Mouse (Mus musculus): ENCODE measurements at regions not wholly inside any gene's neighbourhood (a gene's known extent, or its start where the extent isn't known, plus 50 kb on each side); places are given as distances from the start of the nearest gene placed in this dataset.

GRCm38 (mm10) chr2:45435261-45435980 lies 318.2 kb upstream of the Zeb2 start:
- Histone ChIP-seq H3K27me3 (ENCODE audit: control insufficient read depth in 1 of 2, insufficient read depth in 2 of 2, low read length in 2 of 2) (no peaks in the 10 kb centered on the region), H3K4me1 (ENCODE audit: control insufficient read depth in 1 of 2, insufficient read depth in 2 of 2, low read length in 2 of 2) (no peaks in the 10 kb centered on the region), H3K79me2 (ENCODE audit: control insufficient read depth, insufficient read depth, low read length, poor library complexity) (no peaks in the 10 kb centered on the region), H3K4me3 (ENCODE audit: control insufficient read depth in 1 of 2, insufficient read depth in 1 of 2, low read depth in 2 of 2, low read length in 2 of 2) (no peak overlapping the region), H3K36me3 (ENCODE audit: control insufficient read depth in 1 of 2, insufficient read depth in 2 of 2, low read length in 2 of 2) (no peaks in the 10 kb centered on the region), H3K9me3 (replicated peaks; ENCODE audit: insufficient read depth, low read length) (no peaks in the 10 kb centered on the region), H3K27ac (ENCODE audit: control insufficient read depth, low read depth, low read length) (no peak overlapping the region), H3K9ac (ENCODE audit: control insufficient read depth, low read depth, low read length, poor library complexity, severe bottlenecking) (no peak overlapping the region)
- no peak for DNase-seq (ENCODE audit: low read depth, low spot score)
- no peak for TF ChIP-seq POLR2AphosphoS2 (IDR thresholded peaks at IDR 0.05; ENCODE audit: low read length)
- TF ChIP-seq NRF1 (IDR thresholded peaks at IDR 0.05; ENCODE audit: insufficient read depth, low read depth, low read length, poor library complexity, severe bottlenecking), result no peak
- TF ChIP-seq SIN3A (IDR thresholded peaks at IDR 0.05; ENCODE audit: low read length), result no peak
- TF ChIP-seq E2F4 (IDR thresholded peaks at IDR 0.05; ENCODE audit: borderline replicate concordance, low read depth, low read length), result no peak
- TF ChIP-seq UBTF (IDR thresholded peaks at IDR 0.05; ENCODE audit: borderline replicate concordance, insufficient read depth, low read depth, low read length), result no peak
- TF ChIP-seq GABPA (IDR thresholded peaks at IDR 0.05; ENCODE audit: low read depth, low read length), result no peak
- no peak for TF ChIP-seq USF1 (IDR thresholded peaks at IDR 0.05; ENCODE audit: low read depth, low read length)
- no peak for TF ChIP-seq ZMIZ1 (IDR thresholded peaks at IDR 0.05; ENCODE audit: low read depth, low read length)
- TF ChIP-seq ZC3H11A (IDR thresholded peaks at IDR 0.05; ENCODE audit: low read depth, low read length), result no peak
- no peak for TF ChIP-seq CHD2 (IDR thresholded peaks at IDR 0.05; ENCODE audit: low read length)
- TF ChIP-seq HCFC1 (IDR thresholded peaks at IDR 0.05; ENCODE audit: low read depth, low read length), result no peak
- TF ChIP-seq MYB (IDR thresholded peaks at IDR 0.05; ENCODE audit: low read depth, low read length), result no peak

GRCm38 (mm10) chr2:45434789-45435188 lies 317.6 kb upstream of the Zeb2 start:
- Histone ChIP-seq H3K9me3 (replicated peaks; ENCODE audit: insufficient read depth, low read length) (no peaks in the 10 kb centered on the region), H3K9ac (ENCODE audit: control insufficient read depth, low read depth, low read length, poor library complexity, severe bottlenecking) (no peak overlapping the region), H3K4me3 (ENCODE audit: control insufficient read depth in 1 of 2, insufficient read depth in 1 of 2, low read depth in 2 of 2, low read length in 2 of 2) (no peak overlapping the region), H3K79me2 (ENCODE audit: control insufficient read depth, insufficient read depth, low read length, poor library complexity) (no peaks in the 10 kb centered on the region), H3K27ac (ENCODE audit: control insufficient read depth, low read depth, low read length) (no peak overlapping the region), H3K27me3 (ENCODE audit: control insufficient read depth in 1 of 2, insufficient read depth in 2 of 2, low read length in 2 of 2) (no peaks in the 10 kb centered on the region), H3K36me3 (ENCODE audit: control insufficient read depth in 1 of 2, insufficient read depth in 2 of 2, low read length in 2 of 2) (no peaks in the 10 kb centered on the region), H3K4me1 (ENCODE audit: control insufficient read depth in 1 of 2, insufficient read depth in 2 of 2, low read length in 2 of 2) (no peaks in the 10 kb centered on the region)
- TF ChIP-seq MYB (IDR thresholded peaks at IDR 0.05; ENCODE audit: low read depth, low read length) (no peak), MYC (IDR thresholded peaks at IDR 0.05; ENCODE audit: low read depth, low read length) (no peak)
- no peak for DNase-seq (ENCODE audit: low read depth, low spot score)

- Histone ChIP-seq H3K9me3 (replicated peaks; ENCODE audit: insufficient read depth, low read length) (no peaks in the 10 kb centered on the region), H3K27ac (ENCODE audit: control insufficient read depth, low read depth, low read length) (no peak overlapping the region), H3K79me2 (ENCODE audit: control insufficient read depth, insufficient read depth, low read length, poor library complexity) (no peaks in the 10 kb centered on the region), H3K9ac (ENCODE audit: control insufficient read depth, low read depth, low read length, poor library complexity, severe bottlenecking) (no peak overlapping the region), H3K4me3 (ENCODE audit: control insufficient read depth in 1 of 2, insufficient read depth in 1 of 2, low read depth in 2 of 2, low read length in 2 of 2) (no peak overlapping the region), H3K27me3 (ENCODE audit: control insufficient read depth in 1 of 2, insufficient read depth in 2 of 2, low read length in 2 of 2) (no peaks in the 10 kb centered on the region), H3K4me1 (ENCODE audit: control insufficient read depth in 1 of 2, insufficient read depth in 2 of 2, low read length in 2 of 2) (no peaks in the 10 kb centered on the region), H3K36me3 (ENCODE audit: control insufficient read depth in 1 of 2, insufficient read depth in 2 of 2, low read length in 2 of 2) (no peaks in the 10 kb centered on the region)
- DNase-seq (ENCODE audit: low read depth, low spot score), result peak; percentile 23
- TF ChIP-seq UBTF (IDR thresholded peaks at IDR 0.05; ENCODE audit: borderline replicate concordance, insufficient read depth, low read depth, low read length) (no peak), GATA1 (IDR thresholded peaks at IDR 0.05; ENCODE audit: low read depth, low read length) (0 out of 2 replicates have a peak, but pooled peaks have one; percentile 20), TBP (IDR thresholded peaks at IDR 0.05; ENCODE audit: low read depth, low read length) (no peak), BHLHE40 (IDR thresholded peaks at IDR 0.05; ENCODE audit: borderline replicate concordance, low read depth, low read length) (no peak), CTCF (IDR thresholded peaks at IDR 0.05 in 2 of 3, conservative IDR thresholded peaks at IDR 0.05 in 1 of 3; ENCODE audit: control insufficient read depth in 1 of 3, insufficient read depth in 1 of 3, low read depth in 2 of 3, low read length in 3 of 3, poor library complexity in 1 of 3, severe bottlenecking in 1 of 3) (no peak), MYB (IDR thresholded peaks at IDR 0.05; ENCODE audit: low read depth, low read length) (no peak), ZMIZ1 (IDR thresholded peaks at IDR 0.05; ENCODE audit: low read depth, low read length) (no peak), EP300 (IDR thresholded peaks at IDR 0.05; ENCODE audit: low read depth in 1 of 2, low read length in 2 of 2) (peak in 1 of 2 experiments; percentile 55; a peak in 2 of 4 replicates), MYC (IDR thresholded peaks at IDR 0.05; ENCODE audit: low read depth, low read length) (no peak), POLR2AphosphoS5 (IDR thresholded peaks at IDR 0.05; ENCODE audit: borderline replicate concordance, low read depth, low read length) (no peak), NRF1 (IDR thresholded peaks at IDR 0.05; ENCODE audit: insufficient read depth, low read depth, low read length, poor library complexity, severe bottlenecking) (no peak), MAZ (IDR thresholded peaks at IDR 0.05; ENCODE audit: low read depth, low read length) (no peak), USF2 (IDR thresholded peaks at IDR 0.05; ENCODE audit: borderline replicate concordance in 1 of 2, insufficient read depth in 1 of 2, low read depth in 1 of 2, low read length in 2 of 2) (no peak), ZNF384 (IDR thresholded peaks at IDR 0.05; ENCODE audit: low read depth, low read length) (no peak), TCF12 (IDR thresholded peaks at IDR 0.05; ENCODE audit: low read depth, low read length) (peak; percentile 64; the same call in 1 of the 2 replicates), MAX (IDR thresholded peaks at IDR 0.05; ENCODE audit: low read length) (no peak)
Measured at GRCm38 (mm10) chr2:45434169-45434568, 317.0 kb upstream of the Zeb2 start.
